Mouse (Mus musculus) adrenal gland, postnatal 14 days (tissue): ENCODE data around the gene Olfr1131. TPM values are rescaled to one million over a fixed set of nuclear protein-coding genes. Genes with fewer than 3 reads are reported as not detected.
"Not testable (repeated sequence)": the region's sequence is repeated elsewhere in the genome, so short reads cannot be mapped to it uniquely, and the experiment has no call there.

ENCODE experiments used
- DNase-seq: peaks from one replicate; pipeline ENCODE4 v3.0.0; 2021; ENCODE audit warnings: mixed read lengths
- long read RNA-seq, 2 experiments: library from polyadenylated mRNA; stranded (forward); transcript quantifications; one replicate each; pipeline ENCODE4 v2.0.0; 2021
- total RNA-seq: library from RNA; stranded (reverse); gene quantifications from 2 replicates; pipeline ENCODE4 v1.2.3, GENCODE M21; 2021

Olfr1131 gene
- total RNA-seq = not detected in 2 replicates
- long read RNA-seq, experiment 1 = 0 reads
- long read RNA-seq, experiment 2 = 0 reads

- no peak for DNase-seq
Observed at GRCm38 (mm10) chr2:87626804-87627203, at the start of gene Olfr1131. Gene Olfr1131, plus strand, starts transcription at chr2:87627104.

DNA sequence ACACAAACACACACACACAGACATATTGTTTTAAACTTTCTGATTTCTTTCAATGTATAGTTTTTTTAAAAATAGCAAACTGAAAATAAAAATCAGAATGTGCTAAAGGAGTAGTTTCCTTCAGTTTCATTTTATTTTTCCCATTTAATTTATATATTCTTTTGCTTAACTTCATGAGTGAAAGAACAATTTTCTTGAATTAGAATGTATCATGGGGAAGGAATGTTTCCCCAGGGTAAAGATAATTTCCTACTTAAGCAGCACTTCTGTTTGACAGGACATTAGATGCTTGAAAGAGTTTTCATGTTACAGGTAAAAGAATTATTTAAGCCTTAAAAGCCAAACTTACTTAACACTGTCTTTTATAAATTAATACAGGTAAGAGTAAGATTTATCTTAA is 21.0 kb upstream of the Olfr1131 start, which contains the start of gene Olfr1130:
Olfr1130 (plus strand) TSS at position 301 of the 400 bp plus-strand sequence.
- DNase-seq = not testable (repeated sequence)

DNA sequence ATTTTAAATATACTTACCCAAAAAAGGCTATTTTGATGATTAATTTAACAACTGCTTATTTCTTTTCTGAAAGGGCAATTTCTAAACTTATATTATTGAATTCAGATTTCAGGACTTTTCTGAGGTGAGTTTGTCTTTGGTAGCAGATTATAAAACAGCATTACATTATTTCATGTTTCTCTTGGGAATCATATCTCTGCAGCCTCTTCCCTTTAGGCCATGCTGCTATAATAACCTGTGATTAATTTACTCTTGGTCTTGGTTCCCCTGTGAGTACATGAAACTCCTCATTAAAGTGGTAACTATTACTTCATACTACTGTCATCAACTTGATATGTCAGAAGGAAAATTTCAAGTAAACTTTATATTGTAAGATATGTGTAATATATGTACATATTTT is 10.5 kb downstream of the Olfr1131 start, which contains the start of gene Olfr1132:
Olfr1132 (minus strand) TSS at position 101 of the 400 bp plus-strand sequence.
- DNase-seq = no peak

- DNase-seq = no peak
Observed at GRCm38 (mm10) chr2:87642441-87642840, 15.5 kb downstream of the Olfr1131 start.

- no peak for DNase-seq
Observed at GRCm38 (mm10) chr2:87647274-87647673, 20.4 kb downstream of the Olfr1131 start, which contains the start of gene Olfr1133. Gene Olfr1133, minus strand, starts transcription at chr2:87647374.

GRCm38 (mm10) chr2:87658360-87658759 is 31.5 kb downstream of the Olfr1131 start, which contains the start of gene Olfr1134:
Gene Olfr1134, minus strand, starts transcription at chr2:87658460.
- no peak for DNase-seq

DNA sequence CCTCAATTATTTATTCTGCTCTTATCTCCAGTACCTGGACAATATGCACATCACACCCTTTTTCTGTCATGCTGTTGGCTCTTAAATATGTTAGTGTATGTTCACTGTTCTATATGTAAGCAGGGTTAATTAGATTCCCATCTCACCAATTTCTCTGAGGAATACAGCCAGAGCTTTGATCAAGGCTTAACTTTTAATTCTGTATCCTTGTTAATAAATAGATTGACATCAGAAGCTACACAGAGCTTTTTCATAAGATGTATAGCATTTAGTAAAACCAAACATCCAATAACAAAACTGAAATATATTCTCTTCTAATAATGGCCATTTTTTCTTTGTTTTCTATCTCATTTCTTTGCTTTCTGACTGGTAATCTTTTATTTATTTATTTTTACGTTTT is 46.7 kb downstream of the Olfr1131 start, which contains the start of gene Olfr1135:
Olfr1135 (minus strand) TSS at position 101 of the 400 bp plus-strand sequence.
- DNase-seq = no peak

Other genes starting within 250 kb of the Olfr1131 start
- gene Olfr1122, start 241.3 kb upstream of the Olfr1131 start, total RNA-seq = not detected in 2 replicates
- not detected in 2 replicates for gene Olfr1123, start 210.5 kb upstream of the Olfr1131 start, total RNA-seq
- gene Olfr1124, start 196.8 kb upstream of the Olfr1131 start, total RNA-seq = not detected in 2 replicates
- not detected in 2 replicates for gene Olfr1126, start 173.1 kb upstream of the Olfr1131 start, total RNA-seq
- gene Pramel7, start 130.0 kb upstream of the Olfr1131 start, total RNA-seq = not detected in 2 replicates
- gene Pramel6, start 120.5 kb upstream of the Olfr1131 start, total RNA-seq = not detected in 2 replicates
- not detected in 2 replicates for gene Olfr153, start 95.3 kb upstream of the Olfr1131 start, total RNA-seq
- gene Olfr1128, start 81.6 kb upstream of the Olfr1131 start, total RNA-seq = not detected in 2 replicates
- gene Olfr1129, start 53.2 kb upstream of the Olfr1131 start, total RNA-seq = not detected in 2 replicates
- not detected in 2 replicates for gene Olfr1130, start 20.9 kb upstream of the Olfr1131 start, total RNA-seq
- not detected in 2 replicates for gene Olfr1132, start 10.4 kb downstream of the Olfr1131 start, total RNA-seq
- not detected in 2 replicates for gene Olfr1133, start 20.3 kb downstream of the Olfr1131 start, total RNA-seq
- not detected in 2 replicates for gene Olfr1134, start 31.4 kb downstream of the Olfr1131 start, total RNA-seq
- gene Olfr1135, start 46.6 kb downstream of the Olfr1131 start, total RNA-seq = not detected in 2 replicates
- gene Olfr1136, start 66.8 kb downstream of the Olfr1131 start, total RNA-seq = not detected in 2 replicates
- not detected in 2 replicates for gene Olfr1137, start 86.1 kb downstream of the Olfr1131 start, total RNA-seq
- not detected in 2 replicates for gene Olfr1138, start 112.9 kb downstream of the Olfr1131 start, total RNA-seq
- not detected in 2 replicates for gene Olfr1140, start 116.6 kb downstream of the Olfr1131 start, total RNA-seq
- gene Olfr1141, start 126.9 kb downstream of the Olfr1131 start, total RNA-seq = not detected in 2 replicates
- not detected in 2 replicates for gene Olfr152, start 152.4 kb downstream of the Olfr1131 start, total RNA-seq
- gene Olfr1143, start 173.5 kb downstream of the Olfr1131 start, total RNA-seq = not detected in 2 replicates
- not detected in 2 replicates for gene Olfr1145, start 182.7 kb downstream of the Olfr1131 start, total RNA-seq
- not detected in 2 replicates for gene Olfr1148, start 203.4 kb downstream of the Olfr1131 start, total RNA-seq
- not detected in 2 replicates for gene Olfr1150-ps1, start 216.9 kb downstream of the Olfr1131 start, total RNA-seq
- not detected in 2 replicates for gene Olfr1151, start 228.8 kb downstream of the Olfr1131 start, total RNA-seq
- not detected in 2 replicates for gene Olfr1152, start 239.4 kb downstream of the Olfr1131 start, total RNA-seq